Mouse (Mus musculus): ENCODE measurements around the gene Rundc1. TPM values are rescaled to one million over a fixed set of nuclear protein-coding genes. Genes with fewer than 3 reads are reported as not detected.
A peak's percentile ranks its signal among the peaks of the same experiment; 100 is the strongest.
"Not testable (repeated sequence)": the region's sequence is repeated elsewhere in the genome, so short reads cannot be mapped to it uniquely, and the experiment has no call there.

Rundc1 gene
- polyA plus RNA-seq, 1 experiment from 2014 or later: 17.3 TPM

- Histone ChIP-seq H3K9ac (ENCODE audit: low read depth, low read length) (peak overlapping the region; percentile 48; the same call in 1 of the 2 replicates), H3K4me2 (ENCODE audit: low read depth, low read length) (peak overlapping the region; percentile 49), H3K4me1 (ENCODE audit: control insufficient read depth, insufficient read depth, low read length) (peaks cover under 1% of the 10 kb centered on the region; the same call in 1 of the 2 replicates), H3K36me3 (ENCODE audit: control insufficient read depth, insufficient read depth, low read length) (peaks cover 22% of the 10 kb centered on the region), H3K9me3 (ENCODE audit: control insufficient read depth, low read length) (no peaks in the 10 kb centered on the region), H3K27ac (replicated peaks; ENCODE audit: low read depth, low read length) (no peak overlapping the region), H3K4me3 (ENCODE audit: low read depth, low read length) (peak overlapping the region; percentile 24), H3K27me3 (replicated peaks; ENCODE audit: control insufficient read depth, insufficient read depth, low read length) (no peaks in the 10 kb centered on the region)
- no peak for ATAC-seq (ENCODE audit: low read depth)
- no peak for DNase-seq (ENCODE audit: low spot score)
- WGBS: 80% methylated on average over 4 of the region's 4 CpGs
Observed at GRCm38 (mm10) chr11:101448899-101449298, 24.0 kb downstream of the Rundc1 start.

DNA sequence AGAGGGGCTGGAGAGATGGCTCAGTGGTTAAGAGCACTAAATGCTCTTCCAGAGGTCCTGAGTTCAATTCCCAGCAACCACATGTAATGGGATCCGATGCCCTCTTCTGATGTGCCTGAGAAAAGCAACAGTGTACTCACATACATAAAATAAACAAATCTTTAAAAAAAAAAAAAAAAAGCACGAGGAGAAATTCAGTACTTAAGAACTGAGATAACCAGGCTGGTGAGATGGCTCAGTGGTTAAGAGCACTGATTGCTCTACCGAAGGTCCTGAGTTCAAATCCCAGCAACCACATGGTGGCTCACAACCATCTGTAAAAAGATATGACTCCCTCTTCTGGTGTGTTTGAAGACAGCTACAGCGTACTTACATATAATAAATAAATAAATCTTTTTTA, 24.7 kb downstream of the Rundc1 start:
- 84% methylated on average over 4 of the region's 4 CpGs for WGBS
- not testable (repeated sequence) for ATAC-seq (ENCODE audit: low read depth); H3K4me1 ChIP-seq (ENCODE audit: control insufficient read depth, insufficient read depth, low read length); H3K27me3 ChIP-seq (replicated peaks; ENCODE audit: control insufficient read depth, insufficient read depth, low read length); H3K27ac ChIP-seq (replicated peaks; ENCODE audit: low read depth, low read length); DNase-seq (ENCODE audit: low spot score); H3K4me2 ChIP-seq (ENCODE audit: low read depth, low read length); H3K9ac ChIP-seq (ENCODE audit: low read depth, low read length); H3K9me3 ChIP-seq (ENCODE audit: control insufficient read depth, low read length); H3K4me3 ChIP-seq (ENCODE audit: low read depth, low read length)
- H3K36me3 ChIP-seq (ENCODE audit: control insufficient read depth, insufficient read depth, low read length): peaks cover 15% of the 10 kb centered on the region

GRCm38 (mm10) chr11:101450394-101450793, 25.5 kb downstream of the Rundc1 start:
- H3K9me3 ChIP-seq (ENCODE audit: control insufficient read depth, low read length): no peaks in the 10 kb centered on the region
- H3K4me2 ChIP-seq (ENCODE audit: low read depth, low read length): no peak overlapping the region
- no peak overlapping the region for H3K9ac ChIP-seq (ENCODE audit: low read depth, low read length)
- 72% methylated on average over 2 of the region's 3 CpGs for WGBS
- H3K4me3 ChIP-seq (ENCODE audit: low read depth, low read length): no peak overlapping the region
- ATAC-seq (ENCODE audit: low read depth) (no peak), DNase-seq (ENCODE audit: low spot score) (no peak)
- H3K27me3 ChIP-seq (replicated peaks; ENCODE audit: control insufficient read depth, insufficient read depth, low read length): no peaks in the 10 kb centered on the region
- peaks cover 7% of the 10 kb centered on the region for H3K36me3 ChIP-seq (ENCODE audit: control insufficient read depth, insufficient read depth, low read length)
- H3K4me1 ChIP-seq (ENCODE audit: control insufficient read depth, insufficient read depth, low read length): 0 out of 2 replicates have a peak, but pooled peaks cover 6% of the 10 kb centered on the region
- H3K27ac ChIP-seq (replicated peaks; ENCODE audit: low read depth, low read length): no peak overlapping the region

DNA sequence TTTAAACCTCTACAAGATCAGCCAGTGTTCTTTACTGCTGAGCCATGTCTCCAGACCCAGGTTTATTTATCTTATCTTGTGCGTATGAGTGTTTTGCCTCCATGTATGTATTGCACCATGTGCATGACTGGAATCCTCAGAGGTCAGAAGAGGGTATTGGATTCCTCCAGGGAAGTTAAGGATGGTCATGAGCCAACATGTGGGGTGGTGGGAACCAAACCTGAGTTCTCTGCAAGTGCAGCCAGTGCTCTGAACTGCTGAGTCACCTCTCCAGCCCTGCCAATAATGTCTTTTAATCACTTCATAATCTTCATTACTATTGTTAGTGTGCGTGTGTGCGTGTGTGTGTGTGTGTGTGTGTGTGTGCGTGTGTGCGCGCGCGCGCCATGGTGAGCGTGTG, 26.7 kb downstream of the Rundc1 start:
- no peaks in the 10 kb centered on the region for H3K36me3 ChIP-seq (ENCODE audit: control insufficient read depth, insufficient read depth, low read length)
- H3K27me3 ChIP-seq (replicated peaks; ENCODE audit: control insufficient read depth, insufficient read depth, low read length): no peaks in the 10 kb centered on the region
- ATAC-seq (ENCODE audit: low read depth) (no peak), DNase-seq (ENCODE audit: low spot score) (no peak)
- H3K4me1 ChIP-seq (ENCODE audit: control insufficient read depth, insufficient read depth, low read length): 0 out of 2 replicates have a peak, but pooled peaks cover 6% of the 10 kb centered on the region
- H3K27ac ChIP-seq (replicated peaks; ENCODE audit: low read depth, low read length): no peak overlapping the region
- 85% methylated on average over 10 of the region's 10 CpGs for WGBS
- no peak overlapping the region for H3K4me2 ChIP-seq (ENCODE audit: low read depth, low read length)
- no peak overlapping the region for H3K9ac ChIP-seq (ENCODE audit: low read depth, low read length)
- no peaks in the 10 kb centered on the region for H3K9me3 ChIP-seq (ENCODE audit: control insufficient read depth, low read length)
- H3K4me3 ChIP-seq (ENCODE audit: low read depth, low read length): no peak overlapping the region

DNA sequence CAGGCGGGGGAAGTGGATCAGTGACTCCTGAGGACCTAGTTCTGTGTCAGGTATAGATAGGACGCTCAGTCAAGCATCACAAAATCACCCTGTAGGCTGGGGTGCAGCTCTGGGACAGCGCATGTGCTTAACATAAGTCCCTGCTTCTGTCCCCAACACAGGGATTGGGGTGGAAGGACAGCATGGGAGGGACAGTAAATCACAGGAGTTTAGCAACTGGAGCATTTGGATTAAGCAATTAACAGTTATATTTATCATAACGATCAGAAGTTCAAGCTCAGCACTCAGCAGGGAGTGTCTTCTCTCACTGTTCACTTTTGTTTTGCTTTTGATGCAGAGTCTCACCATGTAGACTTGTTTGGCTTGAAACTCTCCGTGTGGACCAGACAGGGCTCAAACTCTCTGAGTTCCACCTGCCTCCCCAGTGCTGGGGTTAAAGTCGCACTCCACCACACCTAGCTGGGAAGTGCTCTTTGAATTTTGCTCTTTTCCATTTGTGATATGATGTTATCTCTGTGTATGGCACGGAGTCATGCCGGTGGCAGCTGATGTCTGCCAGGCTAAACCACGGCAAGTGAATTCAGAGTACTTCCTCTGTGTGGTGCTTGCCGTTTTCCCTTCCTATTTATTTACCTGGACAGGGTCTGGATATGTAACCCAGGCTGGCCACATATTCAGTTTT, 27.3 kb downstream of the Rundc1 start:
- ATAC-seq (ENCODE audit: low read depth): no peak
- Histone ChIP-seq H3K27ac (replicated peaks; ENCODE audit: low read depth, low read length) (no peak overlapping the region), H3K4me3 (ENCODE audit: low read depth, low read length) (no peak overlapping the region), H3K27me3 (replicated peaks; ENCODE audit: control insufficient read depth, insufficient read depth, low read length) (no peaks in the 10 kb centered on the region), H3K4me1 (ENCODE audit: control insufficient read depth, insufficient read depth, low read length) (0 out of 2 replicates have a peak, but pooled peaks cover 6% of the 10 kb centered on the region), H3K9ac (ENCODE audit: low read depth, low read length) (no peak overlapping the region), H3K4me2 (ENCODE audit: low read depth, low read length) (no peak overlapping the region), H3K36me3 (ENCODE audit: control insufficient read depth, insufficient read depth, low read length) (no peaks in the 10 kb centered on the region), H3K9me3 (ENCODE audit: control insufficient read depth, low read length) (no peaks in the 10 kb centered on the region)
- 72% methylated on average over 10 of the region's 10 CpGs for WGBS
- no peak for DNase-seq (ENCODE audit: low spot score)

DNA sequence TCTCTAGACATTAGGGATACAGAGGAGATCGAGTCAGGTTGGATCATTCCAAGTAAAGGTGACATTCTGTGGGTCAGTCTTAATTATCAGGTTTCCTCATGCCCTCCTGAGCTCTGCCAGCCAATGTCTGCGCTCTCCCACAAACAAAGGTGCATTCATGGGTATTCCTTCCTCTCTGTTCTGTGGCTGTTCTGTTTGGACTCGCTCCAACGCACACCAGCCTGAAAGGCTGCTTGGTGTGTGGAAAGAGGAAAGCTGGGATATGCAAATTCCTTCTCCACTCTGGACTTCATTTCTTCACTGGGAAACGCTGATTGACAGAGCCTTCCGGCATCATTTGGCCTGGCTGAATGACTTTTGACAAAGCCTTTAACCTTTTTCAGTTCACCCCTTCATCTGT, 29.8 kb downstream of the Rundc1 start:
- WGBS: 30% methylated on average over 6 of the region's 6 CpGs
- Histone ChIP-seq H3K27ac (replicated peaks; ENCODE audit: low read depth, low read length) (0 out of 2 replicates have a peak overlapping the region, but pooled peaks have one; percentile 15), H3K4me1 (ENCODE audit: control insufficient read depth, insufficient read depth, low read length) (0 out of 2 replicates have a peak, but pooled peaks cover 6% of the 10 kb centered on the region), H3K4me3 (ENCODE audit: low read depth, low read length) (no peak overlapping the region), H3K27me3 (replicated peaks; ENCODE audit: control insufficient read depth, insufficient read depth, low read length) (no peaks in the 10 kb centered on the region), H3K9ac (ENCODE audit: low read depth, low read length) (no peak overlapping the region), H3K4me2 (ENCODE audit: low read depth, low read length) (no peak overlapping the region), H3K9me3 (ENCODE audit: control insufficient read depth, low read length) (no peaks in the 10 kb centered on the region), H3K36me3 (ENCODE audit: control insufficient read depth, insufficient read depth, low read length) (peaks cover 22% of the 10 kb centered on the region; the same call in 1 of the 2 replicates)
- peak; percentile 56; the same call in 1 of the 2 replicates for ATAC-seq (ENCODE audit: low read depth)
- peak; percentile 72 for DNase-seq (ENCODE audit: low spot score)

- no peak overlapping the region for H3K9ac ChIP-seq (ENCODE audit: low read depth, low read length)
- H3K9me3 ChIP-seq (ENCODE audit: control insufficient read depth, low read length): no peaks in the 10 kb centered on the region
- 0 out of 2 replicates have a peak, but pooled peaks cover 6% of the 10 kb centered on the region for H3K4me1 ChIP-seq (ENCODE audit: control insufficient read depth, insufficient read depth, low read length)
- H3K27ac ChIP-seq (replicated peaks; ENCODE audit: low read depth, low read length): no peak overlapping the region
- H3K36me3 ChIP-seq (ENCODE audit: control insufficient read depth, insufficient read depth, low read length): peaks cover 30% of the 10 kb centered on the region; the same call in 1 of the 2 replicates
- DNase-seq (ENCODE audit: low spot score): no peak
- ATAC-seq (ENCODE audit: low read depth): no peak
- H3K4me2 ChIP-seq (ENCODE audit: low read depth, low read length): no peak overlapping the region
- H3K27me3 ChIP-seq (replicated peaks; ENCODE audit: control insufficient read depth, insufficient read depth, low read length): no peaks in the 10 kb centered on the region
- no peak overlapping the region for H3K4me3 ChIP-seq (ENCODE audit: low read depth, low read length)
- WGBS: 84% methylated on average over 7 of the region's 7 CpGs
Observed at GRCm38 (mm10) chr11:101455627-101456026, 30.7 kb downstream of the Rundc1 start.

DNA sequence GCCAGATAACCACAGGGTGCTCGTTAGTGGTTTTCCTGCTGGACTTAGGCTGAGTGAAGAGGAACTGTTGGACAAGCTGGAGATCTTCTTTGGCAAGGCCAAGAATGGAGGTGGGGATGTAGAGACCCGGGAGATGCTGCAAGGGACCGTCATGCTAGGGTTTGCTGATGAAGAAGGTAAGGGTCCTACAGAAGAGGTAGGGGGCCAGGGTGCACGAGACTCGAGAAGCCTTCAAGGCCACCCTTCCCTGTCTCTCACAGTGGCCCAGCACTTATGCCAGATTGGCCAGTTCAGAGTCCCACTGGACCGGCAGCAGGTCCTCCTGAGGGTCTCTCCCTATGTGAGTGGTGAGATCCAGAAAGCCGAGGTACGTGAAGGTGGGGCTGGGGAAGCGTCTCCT, 32.7 kb downstream of the Rundc1 start:
- WGBS: 88% methylated on average over 9 of the region's 9 CpGs
- Histone ChIP-seq H3K9me3 (ENCODE audit: control insufficient read depth, low read length) (no peaks in the 10 kb centered on the region), H3K4me1 (ENCODE audit: control insufficient read depth, insufficient read depth, low read length) (0 out of 2 replicates have a peak, but pooled peaks cover 6% of the 10 kb centered on the region), H3K4me3 (ENCODE audit: low read depth, low read length) (no peak overlapping the region), H3K9ac (ENCODE audit: low read depth, low read length) (no peak overlapping the region), H3K4me2 (ENCODE audit: low read depth, low read length) (no peak overlapping the region), H3K27ac (replicated peaks; ENCODE audit: low read depth, low read length) (no peak overlapping the region), H3K27me3 (replicated peaks; ENCODE audit: control insufficient read depth, insufficient read depth, low read length) (no peaks in the 10 kb centered on the region), H3K36me3 (ENCODE audit: control insufficient read depth, insufficient read depth, low read length) (peaks cover 47% of the 10 kb centered on the region)
- ATAC-seq (ENCODE audit: low read depth) (no peak), DNase-seq (ENCODE audit: low spot score) (no peak)

DNA sequence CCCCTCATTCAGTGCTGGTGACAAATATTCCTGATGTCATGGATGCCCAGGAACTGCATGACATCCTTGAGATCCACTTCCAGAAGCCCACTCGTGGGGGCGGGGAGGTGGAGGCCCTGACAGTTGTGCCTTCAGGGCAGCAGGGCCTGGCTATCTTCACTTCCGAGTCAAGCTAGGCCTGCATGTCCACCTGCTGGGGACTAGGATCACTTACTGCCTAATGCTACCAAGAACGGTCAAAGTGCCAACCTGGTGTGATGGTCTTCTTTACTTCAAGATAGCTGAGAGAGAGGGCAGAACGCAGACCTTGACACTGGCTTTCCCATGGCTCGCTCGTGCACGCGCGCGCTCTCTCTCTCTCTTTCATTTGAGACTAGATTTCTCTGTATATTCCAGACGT, 33.3 kb downstream of the Rundc1 start:
- Histone ChIP-seq H3K4me1 (ENCODE audit: control insufficient read depth, insufficient read depth, low read length) (peaks cover 7% of the 10 kb centered on the region; the same call in 1 of the 2 replicates), H3K9me3 (ENCODE audit: control insufficient read depth, low read length) (no peaks in the 10 kb centered on the region), H3K4me3 (ENCODE audit: low read depth, low read length) (no peak overlapping the region), H3K27me3 (replicated peaks; ENCODE audit: control insufficient read depth, insufficient read depth, low read length) (no peaks in the 10 kb centered on the region), H3K4me2 (ENCODE audit: low read depth, low read length) (no peak overlapping the region), H3K27ac (replicated peaks; ENCODE audit: low read depth, low read length) (no peak overlapping the region), H3K36me3 (ENCODE audit: control insufficient read depth, insufficient read depth, low read length) (peaks cover 51% of the 10 kb centered on the region), H3K9ac (ENCODE audit: low read depth, low read length) (no peak overlapping the region)
- 82% methylated on average over 12 of the region's 12 CpGs for WGBS
- no peak for ATAC-seq (ENCODE audit: low read depth)
- DNase-seq (ENCODE audit: low spot score): no peak

All from embryonic facial prominence, embryonic 14.5 days (tissue).